Mouse (Mus musculus): Measurements from ENCODE around the gene Slc25a26. TPM values are rescaled to one million over a fixed set of nuclear protein-coding genes. Genes with fewer than 3 reads are reported as not detected.
"Not testable (repeated sequence)": the region's sequence is repeated elsewhere in the genome, so short reads cannot be mapped to it uniquely, and the experiment has no call there.

Gene Slc25a26
- polyA plus RNA-seq, 1 experiment from 2014 or later = 11.7 TPM

DNA sequence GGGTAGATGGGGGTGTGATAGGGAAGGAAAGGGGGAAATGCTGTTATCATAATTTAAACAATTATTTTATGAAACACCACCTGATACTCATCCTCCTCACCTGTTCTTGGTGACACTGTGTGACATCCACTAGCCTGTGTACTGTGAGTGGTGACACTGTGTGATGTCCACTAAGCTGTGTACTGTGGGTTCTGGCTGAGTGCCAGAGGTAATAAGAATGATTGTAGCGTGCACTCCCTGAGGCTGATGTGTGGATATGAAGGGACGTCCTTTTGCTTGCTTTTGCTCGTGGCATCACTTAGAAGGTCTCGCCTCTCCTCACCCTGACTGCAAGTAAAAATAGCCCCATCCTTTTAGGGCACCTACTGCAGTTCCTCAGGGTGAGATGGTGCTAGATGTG lies 47.1 kb downstream of the Slc25a26 start:
- no peak overlapping the region for H3K9ac ChIP-seq (replicated peaks; ENCODE audit: low read length)
- H3K27ac ChIP-seq (ENCODE audit: low read length) = no peak overlapping the region
- H3K4me3 ChIP-seq (ENCODE audit: low read length) = no peak overlapping the region
- H3K36me3 ChIP-seq (ENCODE audit: insufficient read depth, low read length) = no peaks in the 10 kb centered on the region
- WGBS = 40% methylated on average over 4 of the region's 4 CpGs
- no peaks in the 10 kb centered on the region for H3K27me3 ChIP-seq (ENCODE audit: insufficient read depth, low read length)
- no peak overlapping the region for H3K4me2 ChIP-seq (replicated peaks; ENCODE audit: low read depth, low read length)
- no peaks in the 10 kb centered on the region for H3K4me1 ChIP-seq (ENCODE audit: insufficient read depth, low read length)
- ATAC-seq (ENCODE audit: low FRiP score, low TSS enrichment) = no peak
- peaks cover 5% of the 10 kb centered on the region; the same call in 1 of the 2 replicates for H3K9me3 ChIP-seq (ENCODE audit: low read length)

DNA sequence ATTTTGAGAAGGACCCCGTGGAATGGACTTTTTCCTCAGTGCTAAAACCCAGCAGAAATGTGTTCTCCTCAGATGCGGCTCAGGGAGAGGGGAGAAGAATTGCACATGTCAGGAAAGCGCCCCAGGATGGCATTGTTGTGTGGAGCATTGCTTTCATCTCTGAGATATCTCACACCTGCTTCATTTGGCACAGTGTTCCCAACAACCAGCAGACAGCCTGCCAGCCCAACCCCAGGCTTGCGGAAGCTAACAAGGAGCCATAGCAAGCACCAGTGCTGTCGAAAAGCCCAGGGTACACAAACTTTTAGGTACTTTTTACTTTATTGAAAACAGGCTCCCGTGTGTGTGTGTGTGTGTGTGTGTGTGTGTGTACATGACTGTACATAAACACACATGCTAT lies 50.2 kb downstream of the Slc25a26 start:
- H3K27me3 ChIP-seq (ENCODE audit: insufficient read depth, low read length) = no peaks in the 10 kb centered on the region
- no peak overlapping the region for H3K27ac ChIP-seq (ENCODE audit: low read length)
- no peak for ATAC-seq (ENCODE audit: low FRiP score, low TSS enrichment)
- peaks cover 5% of the 10 kb centered on the region; the same call in 1 of the 2 replicates for H3K9me3 ChIP-seq (ENCODE audit: low read length)
- no peaks in the 10 kb centered on the region for H3K36me3 ChIP-seq (ENCODE audit: insufficient read depth, low read length)
- no peak overlapping the region for H3K4me3 ChIP-seq (ENCODE audit: low read length)
- 74% methylated on average over 6 of the region's 6 CpGs for WGBS
- H3K9ac ChIP-seq (replicated peaks; ENCODE audit: low read length) = no peak overlapping the region
- H3K4me1 ChIP-seq (ENCODE audit: insufficient read depth, low read length) = no peaks in the 10 kb centered on the region
- H3K4me2 ChIP-seq (replicated peaks; ENCODE audit: low read depth, low read length) = no peak overlapping the region

DNA sequence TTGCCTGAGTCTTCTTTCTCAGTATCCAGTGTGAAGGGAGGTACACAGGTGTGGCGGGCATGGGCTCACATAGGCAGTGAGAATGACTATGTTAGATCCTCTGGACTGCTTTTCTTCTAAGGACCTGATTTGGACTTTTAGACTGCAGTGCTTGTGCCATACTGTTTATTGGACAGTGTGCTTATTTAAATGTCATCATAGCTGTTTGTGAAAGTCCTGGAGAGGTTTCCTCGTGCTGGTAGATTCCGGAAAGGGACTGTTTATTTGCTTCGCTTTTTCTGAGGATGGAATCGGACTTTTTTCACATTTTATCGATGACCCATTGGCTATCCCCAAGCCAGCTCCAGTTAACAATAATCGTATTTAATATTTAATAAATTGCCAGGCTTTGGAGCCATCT lies 50.7 kb downstream of the Slc25a26 start:
- Histone ChIP-seq H3K9ac (replicated peaks; ENCODE audit: low read length) (no peak overlapping the region), H3K4me3 (ENCODE audit: low read length) (no peak overlapping the region), H3K36me3 (ENCODE audit: insufficient read depth, low read length) (no peaks in the 10 kb centered on the region), H3K4me1 (ENCODE audit: insufficient read depth, low read length) (no peaks in the 10 kb centered on the region), H3K27me3 (ENCODE audit: insufficient read depth, low read length) (no peaks in the 10 kb centered on the region), H3K27ac (ENCODE audit: low read length) (no peak overlapping the region), H3K9me3 (ENCODE audit: low read length) (peaks cover 5% of the 10 kb centered on the region; the same call in 1 of the 2 replicates), H3K4me2 (replicated peaks; ENCODE audit: low read depth, low read length) (no peak overlapping the region)
- ATAC-seq (ENCODE audit: low FRiP score, low TSS enrichment) = no peak
- WGBS = 90% methylated on average over 7 of the region's 7 CpGs

DNA sequence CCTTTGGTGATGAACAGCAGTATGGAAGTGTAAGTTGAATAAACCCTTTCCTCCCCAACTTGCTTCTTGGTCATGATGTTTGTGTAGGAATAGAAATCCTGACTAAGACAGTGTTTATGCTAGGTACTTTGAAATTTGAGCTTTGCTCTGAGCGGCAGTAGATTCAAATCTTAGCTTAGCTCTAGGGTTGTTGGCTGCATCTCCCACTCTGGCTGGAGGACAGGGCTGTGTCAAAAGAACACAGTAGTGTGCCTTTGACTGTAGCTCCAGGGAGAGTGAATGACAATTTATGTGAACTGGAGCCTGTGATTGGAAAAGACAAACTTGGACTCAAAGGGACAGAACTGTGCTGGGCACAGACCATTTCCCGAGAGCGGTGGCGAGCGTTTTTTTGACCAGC lies 53.0 kb downstream of the Slc25a26 start:
- ATAC-seq (ENCODE audit: low FRiP score, low TSS enrichment) = no peak
- H3K4me3 ChIP-seq (ENCODE audit: low read length) = no peak overlapping the region
- no peaks in the 10 kb centered on the region for H3K27me3 ChIP-seq (ENCODE audit: insufficient read depth, low read length)
- peaks cover 5% of the 10 kb centered on the region; the same call in 1 of the 2 replicates for H3K9me3 ChIP-seq (ENCODE audit: low read length)
- WGBS = 83% methylated on average over 5 of the region's 5 CpGs
- H3K27ac ChIP-seq (ENCODE audit: low read length) = no peak overlapping the region
- H3K4me2 ChIP-seq (replicated peaks; ENCODE audit: low read depth, low read length) = no peak overlapping the region
- H3K9ac ChIP-seq (replicated peaks; ENCODE audit: low read length) = no peak overlapping the region
- H3K4me1 ChIP-seq (ENCODE audit: insufficient read depth, low read length) = no peaks in the 10 kb centered on the region
- H3K36me3 ChIP-seq (ENCODE audit: insufficient read depth, low read length) = no peaks in the 10 kb centered on the region

DNA sequence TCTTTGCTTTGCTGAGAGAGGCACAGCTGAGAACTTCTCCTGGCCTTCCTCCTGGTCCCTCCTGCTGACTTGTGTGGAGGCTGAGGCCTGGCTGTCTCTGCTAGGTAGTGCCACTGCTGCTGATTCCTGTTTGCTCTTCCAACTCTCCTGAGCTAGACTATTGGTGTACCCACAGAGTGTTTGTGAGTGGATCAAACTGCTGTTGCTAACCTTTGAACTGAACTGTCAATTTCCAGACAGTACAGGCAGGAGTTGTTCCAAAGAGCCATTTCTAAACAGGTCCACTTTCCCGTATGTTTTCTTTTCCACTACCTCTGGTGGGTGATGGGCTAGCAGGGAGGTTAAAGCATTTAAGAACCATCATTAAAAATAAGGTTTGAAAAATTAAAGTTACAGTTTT lies 58.5 kb downstream of the Slc25a26 start:
- not testable (repeated sequence) for H3K4me2 ChIP-seq (replicated peaks; ENCODE audit: low read depth, low read length); H3K9me3 ChIP-seq (ENCODE audit: low read length); H3K9ac ChIP-seq (replicated peaks; ENCODE audit: low read length); H3K36me3 ChIP-seq (ENCODE audit: insufficient read depth, low read length); H3K27ac ChIP-seq (ENCODE audit: low read length); H3K27me3 ChIP-seq (ENCODE audit: insufficient read depth, low read length); H3K4me1 ChIP-seq (ENCODE audit: insufficient read depth, low read length); ATAC-seq (ENCODE audit: low FRiP score, low TSS enrichment); H3K4me3 ChIP-seq (ENCODE audit: low read length)
- WGBS = 71% methylated on average over 1 of the region's 1 CpGs

DNA sequence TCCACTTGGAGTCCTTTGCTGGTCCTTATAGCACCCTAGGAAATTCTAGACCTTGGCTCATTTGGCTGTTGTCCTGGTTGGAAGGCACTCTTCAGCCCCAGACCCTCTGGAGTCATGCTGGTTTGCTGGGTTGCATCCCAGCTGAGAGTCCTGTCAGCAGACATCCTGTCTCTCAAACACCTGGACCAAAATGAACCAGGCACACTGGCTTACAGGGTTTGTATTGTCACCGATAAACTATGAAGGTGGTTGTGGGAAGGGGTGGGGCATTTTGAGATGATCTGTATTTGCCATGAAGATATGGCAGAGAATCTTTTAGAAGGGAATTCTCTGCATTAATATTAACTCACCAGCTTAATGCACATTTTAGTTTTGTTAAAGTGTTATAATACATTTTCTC lies 60.8 kb downstream of the Slc25a26 start:
- Histone ChIP-seq H3K27me3 (ENCODE audit: insufficient read depth, low read length) (no peaks in the 10 kb centered on the region), H3K9ac (replicated peaks; ENCODE audit: low read length) (no peak overlapping the region), H3K4me2 (replicated peaks; ENCODE audit: low read depth, low read length) (no peak overlapping the region), H3K9me3 (ENCODE audit: low read length) (no peaks in the 10 kb centered on the region), H3K4me1 (ENCODE audit: insufficient read depth, low read length) (no peaks in the 10 kb centered on the region), H3K27ac (ENCODE audit: low read length) (no peak overlapping the region), H3K36me3 (ENCODE audit: insufficient read depth, low read length) (no peaks in the 10 kb centered on the region), H3K4me3 (ENCODE audit: low read length) (no peak overlapping the region)
- WGBS = 100% methylated on average over 1 of the region's 1 CpGs
- no peak for ATAC-seq (ENCODE audit: low FRiP score, low TSS enrichment)

DNA sequence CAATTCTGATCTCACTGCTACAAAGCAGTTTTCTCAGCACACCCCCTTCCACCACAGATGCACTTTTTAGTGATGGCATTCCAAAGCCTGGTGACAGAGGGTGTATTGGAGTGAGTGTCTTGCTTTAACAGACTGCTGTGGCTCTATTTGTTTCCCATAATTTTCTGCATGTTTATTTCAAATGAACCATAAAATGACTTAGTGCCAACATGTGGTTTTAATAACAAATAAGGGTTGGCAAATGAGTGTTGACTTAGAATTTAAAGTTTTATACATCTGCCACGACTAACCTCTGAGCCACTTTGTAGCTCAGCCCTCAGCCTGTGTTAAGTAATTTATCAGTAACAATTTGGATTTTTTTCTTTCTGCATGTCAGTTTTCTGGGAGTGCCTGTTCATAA lies 61.2 kb downstream of the Slc25a26 start:
- no peak overlapping the region for H3K27ac ChIP-seq (ENCODE audit: low read length)
- H3K4me1 ChIP-seq (ENCODE audit: insufficient read depth, low read length) = no peaks in the 10 kb centered on the region
- ATAC-seq (ENCODE audit: low FRiP score, low TSS enrichment) = no peak
- H3K4me2 ChIP-seq (replicated peaks; ENCODE audit: low read depth, low read length) = no peak overlapping the region
- H3K9me3 ChIP-seq (ENCODE audit: low read length) = no peaks in the 10 kb centered on the region
- WGBS = 70% methylated on average over 1 of the region's 1 CpGs
- H3K9ac ChIP-seq (replicated peaks; ENCODE audit: low read length) = no peak overlapping the region
- no peaks in the 10 kb centered on the region for H3K36me3 ChIP-seq (ENCODE audit: insufficient read depth, low read length)
- H3K27me3 ChIP-seq (ENCODE audit: insufficient read depth, low read length) = no peaks in the 10 kb centered on the region
- H3K4me3 ChIP-seq (ENCODE audit: low read length) = no peak overlapping the region

DNA sequence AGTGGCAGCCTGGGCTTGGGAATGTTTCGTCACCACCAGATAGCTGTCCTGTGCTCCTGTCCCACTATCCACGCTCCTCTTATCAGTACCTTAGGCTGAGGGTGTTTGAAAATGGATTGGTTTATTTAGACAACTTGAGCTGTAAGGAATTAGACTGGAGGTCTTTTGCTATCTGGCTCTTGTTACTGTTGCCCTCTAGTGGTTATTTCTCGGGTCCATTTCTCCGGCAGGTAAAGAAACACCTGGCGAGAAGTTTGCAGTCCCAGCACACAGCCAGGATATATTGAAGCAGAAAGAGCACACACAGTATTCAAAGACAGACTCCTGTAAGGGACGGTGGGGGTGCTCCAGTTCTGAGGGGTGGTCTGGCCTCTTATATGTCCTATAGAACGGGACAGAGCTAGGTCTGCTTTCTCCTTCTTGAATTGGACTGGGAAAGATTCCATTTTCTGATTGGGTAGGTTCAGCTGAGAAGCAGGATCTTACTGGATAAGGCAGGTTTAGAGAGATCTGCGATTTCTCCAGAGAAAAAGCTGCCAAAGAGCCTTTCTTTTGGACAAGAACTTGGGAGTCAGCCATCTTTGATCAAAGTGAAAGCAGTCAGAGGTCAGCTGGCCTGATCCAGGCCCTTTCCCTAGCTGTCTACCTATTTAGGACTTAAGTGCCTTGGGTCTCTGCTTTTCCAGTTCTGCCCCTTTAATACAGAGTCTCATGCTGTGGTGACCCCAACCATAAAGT lies 63.2 kb downstream of the Slc25a26 start:
- H3K4me1 ChIP-seq (ENCODE audit: insufficient read depth, low read length) = no peaks in the 10 kb centered on the region
- WGBS = 56% methylated on average over 8 of the region's 8 CpGs
- no peak overlapping the region for H3K9ac ChIP-seq (replicated peaks; ENCODE audit: low read length)
- no peak overlapping the region for H3K4me3 ChIP-seq (ENCODE audit: low read length)
- ATAC-seq (ENCODE audit: low FRiP score, low TSS enrichment) = no peak
- H3K9me3 ChIP-seq (ENCODE audit: low read length) = no peaks in the 10 kb centered on the region
- no peak overlapping the region for H3K27ac ChIP-seq (ENCODE audit: low read length)
- H3K36me3 ChIP-seq (ENCODE audit: insufficient read depth, low read length) = no peaks in the 10 kb centered on the region
- H3K27me3 ChIP-seq (ENCODE audit: insufficient read depth, low read length) = no peaks in the 10 kb centered on the region
- no peak overlapping the region for H3K4me2 ChIP-seq (replicated peaks; ENCODE audit: low read depth, low read length)

DNA sequence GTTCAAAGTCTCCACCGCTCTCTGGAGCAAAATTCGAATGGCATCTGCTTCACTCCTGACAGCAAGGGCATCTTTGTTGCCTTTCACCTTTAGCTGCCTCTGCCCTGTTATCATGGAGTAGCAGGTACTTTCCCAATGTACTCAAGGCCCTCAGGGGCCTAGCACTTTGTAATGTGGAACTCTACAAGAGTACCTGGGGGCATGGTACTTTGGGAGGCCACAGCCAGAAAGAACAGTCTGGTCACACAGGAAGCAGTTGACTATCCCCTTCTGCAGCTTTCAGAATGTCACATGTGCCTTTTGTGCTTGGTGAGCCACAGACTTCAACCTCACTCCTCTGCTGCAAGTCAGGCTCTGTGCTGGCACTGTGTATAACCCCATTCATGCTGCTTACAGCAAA lies 65.6 kb downstream of the Slc25a26 start:
- Histone ChIP-seq H3K4me2 (replicated peaks; ENCODE audit: low read depth, low read length) (no peak overlapping the region), H3K36me3 (ENCODE audit: insufficient read depth, low read length) (no peaks in the 10 kb centered on the region), H3K27me3 (ENCODE audit: insufficient read depth, low read length) (no peaks in the 10 kb centered on the region), H3K9ac (replicated peaks; ENCODE audit: low read length) (no peak overlapping the region), H3K27ac (ENCODE audit: low read length) (no peak overlapping the region), H3K4me3 (ENCODE audit: low read length) (no peak overlapping the region), H3K9me3 (ENCODE audit: low read length) (no peaks in the 10 kb centered on the region), H3K4me1 (ENCODE audit: insufficient read depth, low read length) (no peaks in the 10 kb centered on the region)
- 81% methylated on average over 2 of the region's 2 CpGs for WGBS
- no peak for ATAC-seq (ENCODE audit: low FRiP score, low TSS enrichment)

DNA sequence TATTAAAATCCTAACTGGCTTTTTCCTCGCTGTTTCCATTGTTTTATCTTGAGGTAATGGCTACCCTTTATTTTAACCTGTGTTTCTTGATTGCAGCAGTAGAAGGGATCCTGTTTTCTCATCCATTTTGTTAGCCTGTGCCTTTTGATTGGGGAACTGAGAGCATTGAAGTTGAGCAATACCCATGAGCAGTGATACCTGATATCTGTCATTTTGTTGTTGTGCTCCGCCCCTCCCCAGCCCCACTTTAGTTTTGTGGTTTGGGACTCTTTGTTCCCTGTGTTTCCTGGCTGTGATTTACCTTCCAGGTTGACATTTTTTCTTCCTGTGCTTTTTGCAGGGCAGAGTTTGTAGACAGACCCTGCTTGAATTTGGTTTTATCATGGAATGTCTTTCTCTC lies 67.9 kb downstream of the Slc25a26 start:
- WGBS = 79% methylated on average over 2 of the region's 2 CpGs
- no peak overlapping the region for H3K9ac ChIP-seq (replicated peaks; ENCODE audit: low read length)
- no peak for ATAC-seq (ENCODE audit: low FRiP score, low TSS enrichment)
- H3K4me1 ChIP-seq (ENCODE audit: insufficient read depth, low read length) = no peaks in the 10 kb centered on the region
- H3K36me3 ChIP-seq (ENCODE audit: insufficient read depth, low read length) = no peaks in the 10 kb centered on the region
- H3K27me3 ChIP-seq (ENCODE audit: insufficient read depth, low read length) = no peaks in the 10 kb centered on the region
- no peak overlapping the region for H3K4me3 ChIP-seq (ENCODE audit: low read length)
- no peaks in the 10 kb centered on the region for H3K9me3 ChIP-seq (ENCODE audit: low read length)
- no peak overlapping the region for H3K4me2 ChIP-seq (replicated peaks; ENCODE audit: low read depth, low read length)
- no peak overlapping the region for H3K27ac ChIP-seq (ENCODE audit: low read length)
